Mouse (Mus musculus): ENCODE results near the gene Ubl7. TPM values are rescaled to one million over a fixed set of nuclear protein-coding genes. Genes with fewer than 3 reads are reported as not detected.

The Ubl7 gene
- total and polyA plus RNA-seq, 3 experiments = 22.7 to 89.6 TPM; not detected in 1

DNA sequence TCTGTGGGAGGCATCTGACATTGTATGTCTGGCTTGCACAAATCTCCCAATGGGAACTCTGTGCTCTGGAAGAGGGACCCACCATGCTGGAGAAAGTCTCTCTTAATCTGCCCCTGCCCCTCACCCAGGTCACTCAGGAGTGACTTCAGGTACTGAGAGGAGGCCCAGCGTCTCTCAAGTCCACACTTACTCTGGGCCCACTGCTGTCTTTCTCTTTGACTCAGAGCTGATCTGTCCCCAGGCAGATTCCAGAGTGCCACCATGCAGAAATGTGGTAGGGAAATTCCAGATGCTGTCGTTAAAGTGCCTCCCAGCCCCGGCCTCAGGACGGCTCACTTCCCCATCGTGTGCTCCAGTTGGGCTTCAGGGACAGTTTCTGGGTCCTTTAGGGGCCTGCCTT, 63.4 kb downstream of the Ubl7 start:
- Histone ChIP-seq H3K27ac (ENCODE audit: control insufficient read depth, low read depth, low read length) (no peak overlapping the region), H3K4me1 (ENCODE audit: control insufficient read depth in 1 of 2, insufficient read depth in 2 of 2, low read length in 2 of 2) (peaks cover 0 to 10% of the 10 kb centered on the region in 2 experiments; a peak in 1 of 4 replicates)
- DNase-seq (ENCODE audit: low read depth, low spot score) = no peak

DNA sequence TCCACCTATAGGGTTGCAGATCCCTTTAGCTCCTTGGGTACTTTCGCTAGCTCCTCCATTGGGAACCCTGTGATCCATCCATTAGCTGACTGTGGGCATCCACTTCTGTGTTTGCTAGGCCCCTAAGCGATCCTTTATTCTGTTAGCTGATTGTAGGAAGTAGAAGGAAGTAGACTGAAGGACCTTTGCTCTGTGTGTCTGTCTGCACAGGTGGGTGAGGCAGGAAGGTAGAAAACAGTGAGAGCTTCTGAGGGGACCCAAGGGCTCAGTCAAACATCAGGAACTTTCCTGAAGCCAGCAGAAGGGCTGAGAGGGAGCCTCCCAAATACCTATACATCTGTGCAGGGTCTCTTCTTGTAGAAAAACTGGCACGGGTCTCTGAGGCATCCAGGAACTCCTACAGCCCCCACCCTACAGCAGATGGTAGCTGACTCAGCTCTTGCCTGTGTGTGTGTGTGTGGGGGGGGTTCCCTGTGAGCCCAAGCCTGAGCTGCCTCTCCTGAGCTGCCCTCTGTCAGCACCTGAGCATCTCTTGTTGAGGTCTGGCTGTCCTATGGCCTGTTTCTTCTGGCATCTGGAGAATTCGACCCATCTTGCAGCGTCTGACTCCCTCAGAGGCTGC, 64.5 kb downstream of the Ubl7 start:
- Histone ChIP-seq H3K27me3 (ENCODE audit: control insufficient read depth in 1 of 2, insufficient read depth in 2 of 2, low read length in 2 of 2) (no peaks in the 10 kb centered on the region), H3K9ac (ENCODE audit: control insufficient read depth, low read depth, low read length, poor library complexity, severe bottlenecking) (no peak overlapping the region), H3K4me1 (ENCODE audit: control insufficient read depth in 1 of 2, insufficient read depth in 2 of 2, low read length in 2 of 2) (peaks cover 0 to 10% of the 10 kb centered on the region in 2 experiments; a peak in 1 of 4 replicates), H3K36me3 (ENCODE audit: control insufficient read depth in 1 of 2, insufficient read depth in 2 of 2, low read length in 2 of 2) (no peaks in the 10 kb centered on the region), H3K4me3 (ENCODE audit: control insufficient read depth in 1 of 2, insufficient read depth in 1 of 2, low read depth in 2 of 2, low read length in 2 of 2) (no peak overlapping the region), H3K27ac (ENCODE audit: control insufficient read depth, low read depth, low read length) (no peak overlapping the region), H3K79me2 (ENCODE audit: control insufficient read depth, insufficient read depth, low read length, poor library complexity) (no peaks in the 10 kb centered on the region), H3K9me3 (replicated peaks; ENCODE audit: insufficient read depth, low read length) (no peaks in the 10 kb centered on the region)
- TF ChIP-seq MXI1 (IDR thresholded peaks at IDR 0.05; ENCODE audit: low read depth, low read length) = no peak
- TF ChIP-seq ZNF384 (IDR thresholded peaks at IDR 0.05; ENCODE audit: low read depth, low read length) = no peak
- TF ChIP-seq UBTF (IDR thresholded peaks at IDR 0.05; ENCODE audit: borderline replicate concordance, insufficient read depth, low read depth, low read length) = no peak
- no peak for TF ChIP-seq NRF1 (IDR thresholded peaks at IDR 0.05; ENCODE audit: insufficient read depth, low read depth, low read length, poor library complexity, severe bottlenecking)
- no peak for TF ChIP-seq POLR2A (IDR thresholded peaks at IDR 0.05; ENCODE audit: control insufficient read depth in 1 of 2, insufficient read depth in 1 of 2, low read depth in 1 of 2, low read length in 2 of 2, poor library complexity in 1 of 2)
- TF ChIP-seq SMC3 (IDR thresholded peaks at IDR 0.05; ENCODE audit: low read depth, low read length) = no peak
- no peak for DNase-seq (ENCODE audit: low read depth, low spot score)

More for the DNA sequence above, 63.4 kb downstream of the Ubl7 start:
- Histone ChIP-seq H3K79me2 (ENCODE audit: control insufficient read depth, insufficient read depth, low read length, poor library complexity) (no peaks in the 10 kb centered on the region), H3K4me3 (ENCODE audit: control insufficient read depth in 1 of 2, insufficient read depth in 1 of 2, low read depth in 2 of 2, low read length in 2 of 2) (no peak overlapping the region), H3K36me3 (ENCODE audit: control insufficient read depth in 1 of 2, insufficient read depth in 2 of 2, low read length in 2 of 2) (no peaks in the 10 kb centered on the region), H3K9ac (ENCODE audit: control insufficient read depth, low read depth, low read length, poor library complexity, severe bottlenecking) (no peak overlapping the region), H3K27me3 (ENCODE audit: control insufficient read depth in 1 of 2, insufficient read depth in 2 of 2, low read length in 2 of 2) (no peaks in the 10 kb centered on the region), H3K9me3 (replicated peaks; ENCODE audit: insufficient read depth, low read length) (no peaks in the 10 kb centered on the region)
- TF ChIP-seq ZC3H11A (IDR thresholded peaks at IDR 0.05; ENCODE audit: low read depth, low read length) (no peak), POLR2A (IDR thresholded peaks at IDR 0.05; ENCODE audit: control insufficient read depth in 1 of 2, insufficient read depth in 1 of 2, low read depth in 1 of 2, low read length in 2 of 2, poor library complexity in 1 of 2) (no peak), MXI1 (IDR thresholded peaks at IDR 0.05; ENCODE audit: low read depth, low read length) (no peak), USF2 (IDR thresholded peaks at IDR 0.05; ENCODE audit: borderline replicate concordance in 1 of 2, insufficient read depth in 1 of 2, low read depth in 1 of 2, low read length in 2 of 2) (no peak), CTCF (IDR thresholded peaks at IDR 0.05 in 2 of 3, conservative IDR thresholded peaks at IDR 0.05 in 1 of 3; ENCODE audit: control insufficient read depth in 1 of 3, insufficient read depth in 1 of 3, low read depth in 2 of 3, low read length in 3 of 3, poor library complexity in 1 of 3, severe bottlenecking in 1 of 3) (no peak), POLR2AphosphoS2 (IDR thresholded peaks at IDR 0.05; ENCODE audit: low read length) (no peak), ZNF384 (IDR thresholded peaks at IDR 0.05; ENCODE audit: low read depth, low read length) (no peak), ETS1 (IDR thresholded peaks at IDR 0.05; ENCODE audit: low read depth, low read length) (no peak), RAD21 (IDR thresholded peaks at IDR 0.05; ENCODE audit: low read depth, low read length) (no peak)

DNA sequence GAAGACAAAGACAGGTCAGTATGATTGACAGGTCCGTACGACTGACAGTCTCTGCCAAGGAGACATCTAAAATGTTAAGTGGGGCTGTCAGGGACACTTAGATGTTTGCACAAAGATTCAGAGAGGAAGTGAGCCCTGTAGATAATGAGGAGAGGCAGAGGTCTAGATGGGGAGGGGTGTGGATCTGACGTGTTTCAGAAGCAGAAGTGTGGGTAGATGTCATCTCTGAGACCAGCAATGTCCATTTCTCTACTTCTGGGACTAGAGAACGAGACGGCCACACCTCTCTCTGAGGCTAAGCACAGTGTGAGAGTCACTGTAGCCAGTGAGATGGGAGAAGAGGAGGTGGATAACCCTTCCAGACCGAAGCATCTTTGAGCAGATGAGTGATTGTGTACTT, 67.2 kb downstream of the Ubl7 start:
- no peaks in the 10 kb centered on the region for H3K9me3 ChIP-seq (replicated peaks; ENCODE audit: insufficient read depth, low read length)
- no peaks in the 10 kb centered on the region for H3K36me3 ChIP-seq (ENCODE audit: control insufficient read depth in 1 of 2, insufficient read depth in 2 of 2, low read length in 2 of 2)
- no peaks in the 10 kb centered on the region for H3K79me2 ChIP-seq (ENCODE audit: control insufficient read depth, insufficient read depth, low read length, poor library complexity)
- H3K27ac ChIP-seq (ENCODE audit: control insufficient read depth, low read depth, low read length) = no peak overlapping the region
- H3K4me1 ChIP-seq (ENCODE audit: control insufficient read depth in 1 of 2, insufficient read depth in 2 of 2, low read length in 2 of 2) = peaks cover 0 to 10% of the 10 kb centered on the region in 2 experiments; a peak in 1 of 4 replicates
- no peak overlapping the region for H3K4me3 ChIP-seq (ENCODE audit: control insufficient read depth in 1 of 2, insufficient read depth in 1 of 2, low read depth in 2 of 2, low read length in 2 of 2)
- H3K27me3 ChIP-seq (ENCODE audit: control insufficient read depth in 1 of 2, insufficient read depth in 2 of 2, low read length in 2 of 2) = no peaks in the 10 kb centered on the region
- H3K9ac ChIP-seq (ENCODE audit: control insufficient read depth, low read depth, low read length, poor library complexity, severe bottlenecking) = no peak overlapping the region
- peak; percentile 32 for DNase-seq (ENCODE audit: low read depth, low spot score)
- TF ChIP-seq KAT2A (conservative IDR thresholded peaks at IDR 0.05; ENCODE audit: low read depth, low read length) (no peak), ZKSCAN1 (IDR thresholded peaks at IDR 0.05; ENCODE audit: low read depth, low read length) (no peak), MAZ (IDR thresholded peaks at IDR 0.05; ENCODE audit: low read depth, low read length) (no peak), UBTF (IDR thresholded peaks at IDR 0.05; ENCODE audit: borderline replicate concordance, insufficient read depth, low read depth, low read length) (no peak), CTCF (IDR thresholded peaks at IDR 0.05 in 2 of 3, conservative IDR thresholded peaks at IDR 0.05 in 1 of 3; ENCODE audit: control insufficient read depth in 1 of 3, insufficient read depth in 1 of 3, low read depth in 2 of 3, low read length in 3 of 3, poor library complexity in 1 of 3, severe bottlenecking in 1 of 3) (no peak), CHD2 (IDR thresholded peaks at IDR 0.05; ENCODE audit: low read length) (no peak), RCOR1 (IDR thresholded peaks at IDR 0.05; ENCODE audit: low read depth, low read length) (no peak), HCFC1 (IDR thresholded peaks at IDR 0.05; ENCODE audit: low read depth, low read length) (no peak), MAX (IDR thresholded peaks at IDR 0.05; ENCODE audit: low read length) (no peak), NRF1 (IDR thresholded peaks at IDR 0.05; ENCODE audit: insufficient read depth, low read depth, low read length, poor library complexity, severe bottlenecking) (no peak), USF1 (IDR thresholded peaks at IDR 0.05; ENCODE audit: low read depth, low read length) (no peak), SMC3 (IDR thresholded peaks at IDR 0.05; ENCODE audit: low read depth, low read length) (no peak), USF2 (IDR thresholded peaks at IDR 0.05; ENCODE audit: borderline replicate concordance in 1 of 2, insufficient read depth in 1 of 2, low read depth in 1 of 2, low read length in 2 of 2) (no peak), ETS1 (IDR thresholded peaks at IDR 0.05; ENCODE audit: low read depth, low read length) (no peak), EP300 (IDR thresholded peaks at IDR 0.05; ENCODE audit: low read depth in 1 of 2, low read length in 2 of 2) (no peak), ELF1 (IDR thresholded peaks at IDR 0.05; ENCODE audit: low read depth, low read length) (no peak)

Data from MEL (cell line).